Mouse (Mus musculus) adrenal gland, adult (tissue): ENCODE measurements around the gene Trpt1.

Experiments
- DNase-seq, 2 experiments: peaks; one replicate each; pipeline ENCODE4 v3.0.0; 2022 to 2023; ENCODE audit warnings: low spot score in 1 of 2; ENCODE audit not compliant: inconsistent age in 2 of 2

Trpt1 gene

GRCm38 (mm10) chr19:6996006-6996405, at the start of gene Trpt1, which contains the start of gene Nudt22:
Gene Trpt1, plus strand, starts transcription at chr19:6996131.
Gene Nudt22, minus strand, starts transcription at chr19:6996117.
- DNase-seq, result peak; percentile 92 to 97

- no peak for DNase-seq
Observed at GRCm38 (mm10) chr19:6947742-6948141, 48.2 kb upstream of the Trpt1 start.

- DNase-seq, result no peak
Observed at GRCm38 (mm10) chr19:6948186-6948585, 47.7 kb upstream of the Trpt1 start.

GRCm38 (mm10) chr19:6949532-6949931, 46.4 kb upstream of the Trpt1 start:
- DNase-seq, result no peak

GRCm38 (mm10) chr19:6949951-6950350, 46.0 kb upstream of the Trpt1 start:
- peak in 1 of 2 experiments; percentile 46 for DNase-seq

- peak; percentile 76 to 94 for DNase-seq
Observed at GRCm38 (mm10) chr19:6950613-6951153, 45.2 kb upstream of the Trpt1 start.

GRCm38 (mm10) chr19:6951381-6951968, 44.5 kb upstream of the Trpt1 start:
- peak; percentile 97 to 99 for DNase-seq

- DNase-seq, result peak; percentile 92 to 96
Observed at GRCm38 (mm10) chr19:6951994-6952711, 43.8 kb upstream of the Trpt1 start.

- DNase-seq, result peak; percentile 90 to 93
Observed at GRCm38 (mm10) chr19:6952712-6953037, 43.3 kb upstream of the Trpt1 start.

- DNase-seq, result peak; percentile 72 to 80
Observed at GRCm38 (mm10) chr19:6954046-6954445, 41.9 kb upstream of the Trpt1 start.

- DNase-seq, result no peak
Observed at GRCm38 (mm10) chr19:6955424-6955823, 40.5 kb upstream of the Trpt1 start.

GRCm38 (mm10) chr19:6956461-6956860, 39.5 kb upstream of the Trpt1 start:
- DNase-seq, result peak in 1 of 2 experiments; percentile 49

GRCm38 (mm10) chr19:6968491-6969271, 27.2 kb upstream of the Trpt1 start:
- DNase-seq, result peak in 1 of 2 experiments; percentile 69

GRCm38 (mm10) chr19:6969291-6969664, 26.7 kb upstream of the Trpt1 start:
- DNase-seq, result no peak

- DNase-seq, result peak; percentile 85 to 93
Observed at GRCm38 (mm10) chr19:6969665-6970381, 26.1 kb upstream of the Trpt1 start.

- DNase-seq, result peak; percentile 77 to 84
Observed at GRCm38 (mm10) chr19:6970460-6971085, 25.4 kb upstream of the Trpt1 start.

GRCm38 (mm10) chr19:6971644-6972043, 24.3 kb upstream of the Trpt1 start:
- DNase-seq, result no peak

GRCm38 (mm10) chr19:6972247-6972917, 23.5 kb upstream of the Trpt1 start:
- DNase-seq, result peak in 1 of 2 experiments; percentile 59

- DNase-seq, result no peak
Observed at GRCm38 (mm10) chr19:6973581-6974190, 22.2 kb upstream of the Trpt1 start.
